Mouse (Mus musculus): ENCODE measurements around the gene Bach2. TPM values are rescaled to one million over a fixed set of nuclear protein-coding genes. Genes with fewer than 3 reads are reported as not detected.
A peak's percentile ranks its signal among the peaks of the same experiment; 100 is the strongest.

Bach2 gene
- polyA plus RNA-seq, 1 experiment from 2014 or later: 5.9 TPM

DNA sequence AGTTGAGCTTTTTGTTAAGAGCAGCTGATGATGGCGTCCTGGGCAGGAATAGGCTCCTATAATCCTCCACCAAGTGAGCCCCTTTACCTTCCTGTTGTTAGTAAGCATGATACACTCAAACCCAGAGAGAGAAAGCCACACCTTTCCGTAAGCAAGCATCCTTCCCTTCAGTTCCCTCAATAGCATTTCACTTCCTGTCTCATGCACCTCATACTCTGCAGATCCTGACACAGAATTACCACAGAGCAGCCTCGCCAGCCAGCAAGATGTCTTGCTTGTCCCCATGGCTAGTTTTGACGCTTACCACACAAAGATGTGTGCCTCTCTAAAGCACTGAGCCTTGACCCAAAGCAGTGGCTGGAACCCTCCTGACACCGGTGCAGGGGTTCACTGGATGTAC, 348.9 kb downstream of the Bach2 start:
- Histone ChIP-seq H3K36me3 (ENCODE audit: insufficient read depth, low read length) (no peaks in the 10 kb centered on the region), H3K27me3 (ENCODE audit: insufficient read depth, low read length) (no peaks in the 10 kb centered on the region)
- no peak for DNase-seq (ENCODE audit: low spot score)

DNA sequence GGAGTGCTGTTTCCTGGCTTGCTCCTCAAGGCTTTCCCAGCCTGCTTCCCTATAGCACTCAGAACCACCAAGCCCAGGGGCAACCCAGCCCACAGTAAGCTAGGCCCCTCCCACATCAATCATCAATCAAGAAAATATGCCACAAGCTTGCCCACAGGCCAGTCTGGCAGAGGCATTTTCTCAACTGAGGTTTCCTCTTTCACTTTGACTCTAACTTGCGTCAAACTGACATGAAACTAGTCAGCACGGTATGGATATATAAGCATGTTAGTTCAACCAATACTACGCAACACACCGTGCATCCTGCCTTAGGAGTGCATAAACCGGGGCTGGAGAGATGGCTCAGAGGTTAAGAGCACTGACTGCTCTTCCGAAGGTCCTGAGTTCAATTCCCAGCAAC, 349.6 kb downstream of the Bach2 start:
- no peaks in the 10 kb centered on the region for H3K27me3 ChIP-seq (ENCODE audit: insufficient read depth, low read length)
- no peak overlapping the region for H3K27ac ChIP-seq
- no peak overlapping the region for H3K4me3 ChIP-seq (replicated peaks; ENCODE audit: low read depth, low read length)
- ATAC-seq (replicated peaks; ENCODE audit: low FRiP score, low read depth): no peak
- no peak overlapping the region for H3K4me2 ChIP-seq (ENCODE audit: low read length)
- WGBS: 76% methylated on average over 6 of the region's 6 CpGs
- no peaks in the 10 kb centered on the region for H3K4me1 ChIP-seq (replicated peaks; ENCODE audit: insufficient read depth, low read length)
- no peak for TF ChIP-seq CTCF (IDR thresholded peaks at IDR 0.05; ENCODE audit: low read depth)
- H3K9ac ChIP-seq (ENCODE audit: low read depth, low read length): no peak overlapping the region
- no peaks in the 10 kb centered on the region for H3K36me3 ChIP-seq (ENCODE audit: insufficient read depth, low read length)
- H3K9me3 ChIP-seq (replicated peaks; ENCODE audit: low read length): no peaks in the 10 kb centered on the region
- no peak for DNase-seq (ENCODE audit: low spot score)

More for the DNA sequence above, 348.9 kb downstream of the Bach2 start:
- no peak for ATAC-seq (replicated peaks; ENCODE audit: low FRiP score, low read depth)
- Histone ChIP-seq H3K9ac (ENCODE audit: low read depth, low read length) (no peak overlapping the region), H3K4me2 (ENCODE audit: low read length) (no peak overlapping the region), H3K4me1 (replicated peaks; ENCODE audit: insufficient read depth, low read length) (no peaks in the 10 kb centered on the region), H3K27ac (no peak overlapping the region), H3K4me3 (replicated peaks; ENCODE audit: low read depth, low read length) (no peak overlapping the region), H3K9me3 (replicated peaks; ENCODE audit: low read length) (no peaks in the 10 kb centered on the region)
- TF ChIP-seq CTCF (IDR thresholded peaks at IDR 0.05; ENCODE audit: low read depth): no peak
- WGBS: 77% methylated on average over 5 of the region's 5 CpGs

DNA sequence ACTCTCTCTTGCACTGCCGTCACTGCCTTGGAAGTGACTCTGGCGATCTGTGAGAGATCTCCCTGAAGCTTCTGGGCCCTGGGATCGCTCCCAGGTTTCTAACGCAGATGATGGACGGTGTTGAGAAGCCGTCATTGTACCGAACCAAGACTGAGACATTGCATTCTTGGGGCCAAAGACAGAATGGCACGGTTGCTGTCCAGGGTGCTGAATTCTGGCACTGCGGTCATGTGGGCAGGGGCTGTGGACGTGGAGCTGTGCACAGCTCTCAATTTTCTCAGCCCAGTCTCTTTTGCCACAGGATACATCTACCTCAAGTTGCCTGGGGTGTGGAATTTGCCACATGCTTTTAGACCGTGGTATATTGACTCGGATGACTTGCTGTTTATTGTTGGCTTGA, 362.5 kb downstream of the Bach2 start:
- Histone ChIP-seq H3K27me3 (ENCODE audit: insufficient read depth, low read length) (no peaks in the 10 kb centered on the region), H3K4me1 (replicated peaks; ENCODE audit: insufficient read depth, low read length) (no peaks in the 10 kb centered on the region), H3K4me3 (replicated peaks; ENCODE audit: low read depth, low read length) (no peak overlapping the region), H3K9me3 (replicated peaks; ENCODE audit: low read length) (no peaks in the 10 kb centered on the region), H3K4me2 (ENCODE audit: low read length) (no peak overlapping the region), H3K9ac (ENCODE audit: low read depth, low read length) (no peak overlapping the region), H3K36me3 (ENCODE audit: insufficient read depth, low read length) (no peaks in the 10 kb centered on the region), H3K27ac (no peak overlapping the region)
- DNase-seq (ENCODE audit: low spot score): peak; percentile 76
- TF ChIP-seq CTCF (IDR thresholded peaks at IDR 0.05; ENCODE audit: low read depth): no peak
- WGBS: 21% methylated on average over 12 of the region's 12 CpGs
- ATAC-seq (replicated peaks; ENCODE audit: low FRiP score, low read depth): no peak

DNA sequence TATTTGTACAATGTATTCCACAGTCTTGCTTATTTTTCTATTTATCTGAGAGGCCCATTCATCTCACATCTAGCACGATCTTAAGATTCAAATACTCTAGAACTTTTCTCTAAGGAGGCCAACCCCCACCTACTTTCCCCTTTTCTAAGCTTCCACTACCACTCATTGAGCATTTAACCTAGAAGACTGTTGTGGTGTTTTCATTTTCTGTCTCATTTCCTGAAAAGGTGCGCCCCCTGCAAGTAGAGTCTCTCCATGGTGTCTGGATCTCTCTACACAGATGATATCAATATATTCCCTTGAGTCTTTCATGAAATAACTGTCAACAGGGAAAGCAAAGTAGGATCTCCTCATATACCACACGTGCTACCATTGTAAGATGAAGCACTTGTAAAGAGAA, 364.1 kb downstream of the Bach2 start, which contains the start of gene Gja10:
TSS of gene Gja10 (minus strand) at position 101 of the 400 bp plus-strand sequence.
- Histone ChIP-seq H3K4me1 (replicated peaks; ENCODE audit: insufficient read depth, low read length) (no peaks in the 10 kb centered on the region), H3K4me3 (replicated peaks; ENCODE audit: low read depth, low read length) (no peak within 1 kb of the TSS), H3K36me3 (ENCODE audit: insufficient read depth, low read length) (no peaks in the 10 kb centered on the region), H3K4me2 (ENCODE audit: low read length) (no peak within 1 kb of the TSS), H3K27ac (no peak within 1 kb of the TSS), H3K9me3 (replicated peaks; ENCODE audit: low read length) (no peaks in the 10 kb centered on the region), H3K27me3 (ENCODE audit: insufficient read depth, low read length) (no peaks in the 10 kb centered on the region), H3K9ac (ENCODE audit: low read depth, low read length) (no peak within 1 kb of the TSS)
- DNase-seq (ENCODE audit: low spot score) (no peak), ATAC-seq (replicated peaks; ENCODE audit: low FRiP score, low read depth) (no peak)
- TF ChIP-seq CTCF (IDR thresholded peaks at IDR 0.05; ENCODE audit: low read depth): no peak
- WGBS: 78% methylated on average over 3 of the region's 3 CpGs

DNA sequence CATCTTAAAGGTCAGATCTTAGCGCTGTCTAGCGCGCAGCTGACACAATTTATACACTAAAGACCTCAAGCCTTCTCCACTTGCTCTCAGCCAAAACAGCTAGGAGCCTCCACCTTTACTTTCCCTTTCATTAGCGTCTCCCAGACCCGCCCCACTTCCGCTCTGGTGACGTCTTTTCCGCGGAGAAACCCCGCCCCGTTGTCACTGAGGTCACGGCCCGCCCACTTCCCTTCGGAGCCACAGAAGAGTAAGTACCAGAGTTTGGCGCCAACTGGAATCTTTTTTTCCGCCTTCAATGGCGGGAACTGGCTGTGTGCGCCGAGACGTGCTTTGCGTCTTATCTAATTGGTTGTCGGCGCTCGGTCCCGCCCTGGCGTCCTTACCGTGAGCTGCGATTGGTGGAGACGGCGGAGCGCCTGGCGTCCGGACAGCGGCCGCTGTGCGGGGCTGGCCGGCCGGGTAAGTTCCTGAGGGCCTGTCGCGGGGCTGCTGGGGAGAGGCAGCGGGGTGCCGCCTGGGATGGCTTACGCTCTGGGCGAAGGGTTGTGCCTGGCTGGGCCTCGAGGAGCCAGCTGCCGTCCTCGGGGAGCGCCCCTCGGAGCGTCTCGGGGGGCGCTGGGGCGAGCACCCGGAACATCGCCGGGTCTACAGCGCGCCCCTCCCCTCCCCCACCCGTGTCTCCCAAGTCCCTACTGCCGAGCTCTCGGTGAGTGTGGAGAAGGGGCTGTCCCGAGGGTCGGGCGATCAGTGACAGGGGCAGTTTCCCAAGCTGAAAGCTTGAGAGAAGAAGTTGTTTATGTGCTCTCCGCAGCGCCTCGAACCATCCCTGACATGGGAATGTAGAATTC, 376.7 kb downstream of the Bach2 start, which contains the start of gene Casp8ap2:
TSS of gene Casp8ap2 (plus strand) at position 418 of the 848 bp plus-strand sequence.
- Histone ChIP-seq H3K27me3 (ENCODE audit: insufficient read depth, low read length) (no peaks in the 10 kb centered on the region), H3K4me1 (replicated peaks; ENCODE audit: insufficient read depth, low read length) (0 out of 2 replicates have a peak, but pooled peaks cover 4% of the 10 kb centered on the region), H3K4me2 (ENCODE audit: low read length) (peak within 1 kb of the TSS; percentile 68), H3K27ac (peak within 1 kb of the TSS; percentile 85), H3K4me3 (replicated peaks; ENCODE audit: low read depth, low read length) (peak within 1 kb of the TSS; percentile 86), H3K36me3 (ENCODE audit: insufficient read depth, low read length) (no peaks in the 10 kb centered on the region), H3K9ac (ENCODE audit: low read depth, low read length) (peak within 1 kb of the TSS; percentile 84), H3K9me3 (replicated peaks; ENCODE audit: low read length) (no peaks in the 10 kb centered on the region)
- under 1% methylated on average over 67 of the region's 67 CpGs for WGBS
- no peak for TF ChIP-seq CTCF (IDR thresholded peaks at IDR 0.05; ENCODE audit: low read depth)
- ATAC-seq (replicated peaks; ENCODE audit: low FRiP score, low read depth) (peak; percentile 100), DNase-seq (ENCODE audit: low spot score) (peak; percentile 99)

DNA sequence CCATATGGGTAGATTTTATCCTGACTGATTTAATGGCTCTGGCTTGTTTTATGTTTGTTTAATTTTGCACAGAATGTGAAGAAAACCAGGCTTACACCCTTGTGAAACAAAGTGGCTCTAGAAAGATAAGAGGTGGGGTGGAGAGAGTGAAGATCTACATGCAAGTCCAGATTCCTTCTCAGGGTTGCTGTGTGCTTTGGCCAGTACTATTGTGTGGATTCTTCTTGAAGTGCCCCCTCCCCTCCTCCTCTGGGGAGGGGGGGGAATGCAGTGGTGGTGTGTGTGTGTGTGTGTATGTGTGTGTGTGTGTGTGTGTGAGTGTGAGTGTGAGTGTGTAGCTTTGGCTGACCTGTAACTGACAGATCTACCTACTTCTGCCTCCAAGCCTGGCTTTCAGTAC, 383.0 kb downstream of the Bach2 start:
- ATAC-seq (replicated peaks; ENCODE audit: low FRiP score, low read depth) (no peak), DNase-seq (ENCODE audit: low spot score) (no peak)
- no peak for TF ChIP-seq CTCF (IDR thresholded peaks at IDR 0.05; ENCODE audit: low read depth)
- H3K9me3 ChIP-seq (replicated peaks; ENCODE audit: low read length): no peaks in the 10 kb centered on the region
- H3K27me3 ChIP-seq (ENCODE audit: insufficient read depth, low read length): no peaks in the 10 kb centered on the region
- H3K4me1 ChIP-seq (replicated peaks; ENCODE audit: insufficient read depth, low read length): 0 out of 2 replicates have a peak, but pooled peaks cover 1% of the 10 kb centered on the region
- no peak overlapping the region for H3K4me3 ChIP-seq (replicated peaks; ENCODE audit: low read depth, low read length)
- 0 out of 2 replicates have a peak, but pooled peaks cover 4% of the 10 kb centered on the region for H3K36me3 ChIP-seq (ENCODE audit: insufficient read depth, low read length)
- no peak overlapping the region for H3K27ac ChIP-seq
- H3K4me2 ChIP-seq (ENCODE audit: low read length): no peak overlapping the region
- no peak overlapping the region for H3K9ac ChIP-seq (ENCODE audit: low read depth, low read length)
